Mouse (Mus musculus) embryonic fibroblast, embryonic 13.5 days (primary cell): ENCODE measurements at regions not wholly inside any gene's neighbourhood (a gene's known extent, or its start where the extent isn't known, plus 50 kb on each side); places are given as distances from the start of the nearest gene placed in this dataset.
A peak's percentile ranks its signal among the peaks of the same experiment; 100 is the strongest.
"Not testable (repeated sequence)": the region's sequence is repeated elsewhere in the genome, so short reads cannot be mapped to it uniquely, and the experiment has no call there.

Experiments used
- H3K27ac ChIP-seq: 2 replicates; pipeline ENCODE4 v1.5.1; 2012; ENCODE audit warnings: low read length, control low read depth, inconsistent platforms; ENCODE audit not compliant: insufficient read depth
- H3K4me1 ChIP-seq: 2 replicates; pipeline ENCODE4 v1.6.1; 2011; ENCODE audit warnings: low read length; ENCODE audit not compliant: control insufficient read depth, insufficient read depth
- H3K4me3 ChIP-seq: 2 replicates; pipeline ENCODE4 v1.5.1; 2011; ENCODE audit warnings: mild to moderate bottlenecking, control low read depth, low read length; ENCODE audit not compliant: insufficient read depth
- CTCF ChIP-seq: IDR thresholded peaks from 2 replicates; pipeline ENCODE4 v1.5.1; 2011; ENCODE audit warnings: mild to moderate bottlenecking, control low read depth, low read length, moderate library complexity, borderline replicate concordance; ENCODE audit not compliant: insufficient read depth
- POLR2A ChIP-seq: IDR thresholded peaks from 2 replicates; pipeline ENCODE4 v1.6.1; 2011; ENCODE audit warnings: low read depth, mild to moderate bottlenecking, control low read depth, low read length, moderate library complexity

GRCm38 (mm10) chr8:20102374-20102773 lies 199.2 kb downstream of the Gm31371 start:
- not testable (repeated sequence) for H3K4me1 ChIP-seq, H3K27ac ChIP-seq, H3K4me3 ChIP-seq

GRCm38 (mm10) chr8:20107154-20107553 lies 204.0 kb downstream of the Gm31371 start:
- not testable (repeated sequence) for H3K4me3 ChIP-seq, H3K27ac ChIP-seq, H3K4me1 ChIP-seq

GRCm38 (mm10) chr8:20116785-20117184 lies 213.6 kb downstream of the Gm31371 start:
- H3K27ac ChIP-seq, H3K4me3 ChIP-seq, H3K4me1 ChIP-seq: not testable (repeated sequence)

GRCm38 (mm10) chr8:20119581-20119980 lies 216.4 kb downstream of the Gm31371 start:
- H3K4me1 ChIP-seq, H3K27ac ChIP-seq, H3K4me3 ChIP-seq: not testable (repeated sequence)

GRCm38 (mm10) chr8:20120186-20120585 lies 217.0 kb downstream of the Gm31371 start:
- not testable (repeated sequence) for H3K4me1 ChIP-seq, H3K4me3 ChIP-seq, H3K27ac ChIP-seq

GRCm38 (mm10) chr8:20121391-20121909 lies 218.3 kb downstream of the Gm31371 start:
- H3K4me3 ChIP-seq, H3K4me1 ChIP-seq, H3K27ac ChIP-seq: not testable (repeated sequence)

- not testable (repeated sequence) for H3K4me1 ChIP-seq, H3K27ac ChIP-seq
- TF ChIP-seq CTCF (peak; percentile 25; the same call in 1 of the 2 replicates), POLR2A (peak; percentile 72)
- peak overlapping the region; percentile 58 for H3K4me3 ChIP-seq
Measured at GRCm38 (mm10) chr8:20122067-20122925, 219.1 kb downstream of the Gm31371 start.

GRCm38 (mm10) chr8:20123545-20123944 lies 220.4 kb downstream of the Gm31371 start:
- H3K4me3 ChIP-seq, H3K4me1 ChIP-seq, H3K27ac ChIP-seq: not testable (repeated sequence)

- not testable (repeated sequence) for H3K27ac ChIP-seq, H3K4me1 ChIP-seq, H3K4me3 ChIP-seq
Measured at GRCm38 (mm10) chr8:20135626-20136025, 227.4 kb downstream of the Gm15319 start.

GRCm38 (mm10) chr8:20145436-20145835 lies 217.6 kb downstream of the Gm15319 start:
- H3K27ac ChIP-seq, H3K4me3 ChIP-seq, H3K4me1 ChIP-seq: not testable (repeated sequence)

GRCm38 (mm10) chr8:20151317-20152047 lies 211.5 kb downstream of the Gm15319 start:
- not testable (repeated sequence) for H3K27ac ChIP-seq, H3K4me1 ChIP-seq, H3K4me3 ChIP-seq

- not testable (repeated sequence) for H3K4me1 ChIP-seq
Measured at GRCm38 (mm10) chr8:20154091-20154490, 208.9 kb downstream of the Gm15319 start.

More at GRCm38 (mm10) chr8:20154091-20154490, 208.9 kb downstream of the Gm15319 start:
- not testable (repeated sequence) for H3K27ac ChIP-seq, H3K4me3 ChIP-seq
